Mouse (Mus musculus): ENCODE data around the gene Lysmd3. TPM values are rescaled to one million over a fixed set of nuclear protein-coding genes. Genes with fewer than 3 reads are reported as not detected.
A peak's percentile ranks its signal among the peaks of the same experiment; 100 is the strongest.

The Lysmd3 gene
- polyA plus RNA-seq, 1 experiment from 2014 or later = 30.5 TPM

DNA sequence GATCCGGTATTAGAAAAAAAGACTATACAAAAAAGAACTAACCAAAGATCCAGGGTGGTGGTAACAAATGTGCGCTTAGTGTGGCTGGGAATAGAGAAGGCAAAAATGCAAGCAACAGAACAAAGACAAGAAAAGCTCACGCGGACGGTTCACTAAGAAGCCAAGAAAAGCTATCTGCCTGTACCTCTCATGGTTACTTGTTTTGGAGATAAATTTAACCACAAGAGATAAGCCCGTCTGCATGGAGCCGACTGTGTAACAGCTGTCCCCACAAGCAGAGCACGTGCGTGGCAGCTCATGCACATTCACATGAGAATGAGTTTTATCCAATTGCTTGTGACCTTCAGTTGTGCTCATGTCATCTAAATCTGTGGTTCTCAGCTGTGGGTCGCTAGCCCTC is 33.0 kb downstream of the Lysmd3 start:
- Histone ChIP-seq H3K4me3 (ENCODE audit: low read depth, low read length) (no peak overlapping the region), H3K9me3 (ENCODE audit: control insufficient read depth, low read length) (no peaks in the 10 kb centered on the region), H3K27ac (ENCODE audit: low read depth, low read length) (no peak overlapping the region), H3K4me2 (no peak overlapping the region), H3K9ac (ENCODE audit: low read length) (no peak overlapping the region), H3K27me3 (ENCODE audit: control insufficient read depth, insufficient read depth, low read length) (no peaks in the 10 kb centered on the region), H3K4me1 (ENCODE audit: control insufficient read depth, insufficient read depth, low read length) (no peaks in the 10 kb centered on the region), H3K36me3 (ENCODE audit: control insufficient read depth, insufficient read depth, low read length) (no peaks in the 10 kb centered on the region)
- DNase-seq (ENCODE audit: low spot score, missing footprints) (no peak), ATAC-seq (ENCODE audit: low FRiP score) (no peak)
- WGBS = 87% methylated on average over 10 of the region's 10 CpGs

DNA sequence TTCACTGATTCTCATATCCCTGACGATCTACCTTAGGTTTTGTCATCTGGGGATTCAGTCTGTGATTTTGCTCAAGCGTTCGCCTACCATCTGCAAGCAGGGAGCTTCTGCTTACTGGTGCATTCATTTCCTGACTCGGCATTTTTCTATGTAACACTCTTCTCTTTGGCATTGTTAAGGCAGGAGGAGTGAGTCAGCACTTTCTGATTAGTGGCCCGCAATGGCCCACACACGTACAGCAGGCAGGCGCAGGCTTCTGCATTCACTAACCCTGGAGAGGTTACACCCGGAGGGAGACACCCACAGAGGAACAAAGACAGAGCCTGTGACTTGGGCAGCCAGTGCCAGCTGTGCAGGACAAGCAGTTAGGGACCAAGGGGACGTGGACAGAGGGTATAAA is 34.1 kb downstream of the Lysmd3 start:
- Histone ChIP-seq H3K9ac (ENCODE audit: low read length) (no peak overlapping the region; the same call in 1 of the 2 replicates), H3K4me2 (no peak overlapping the region), H3K27me3 (ENCODE audit: control insufficient read depth, insufficient read depth, low read length) (no peaks in the 10 kb centered on the region), H3K9me3 (ENCODE audit: control insufficient read depth, low read length) (no peaks in the 10 kb centered on the region), H3K4me1 (ENCODE audit: control insufficient read depth, insufficient read depth, low read length) (no peaks in the 10 kb centered on the region), H3K27ac (ENCODE audit: low read depth, low read length) (no peak overlapping the region), H3K4me3 (ENCODE audit: low read depth, low read length) (no peak overlapping the region), H3K36me3 (ENCODE audit: control insufficient read depth, insufficient read depth, low read length) (no peaks in the 10 kb centered on the region)
- DNase-seq (ENCODE audit: low spot score, missing footprints) (no peak), ATAC-seq (ENCODE audit: low FRiP score) (peak; percentile 55)
- 61% methylated on average over 9 of the region's 9 CpGs for WGBS

DNA sequence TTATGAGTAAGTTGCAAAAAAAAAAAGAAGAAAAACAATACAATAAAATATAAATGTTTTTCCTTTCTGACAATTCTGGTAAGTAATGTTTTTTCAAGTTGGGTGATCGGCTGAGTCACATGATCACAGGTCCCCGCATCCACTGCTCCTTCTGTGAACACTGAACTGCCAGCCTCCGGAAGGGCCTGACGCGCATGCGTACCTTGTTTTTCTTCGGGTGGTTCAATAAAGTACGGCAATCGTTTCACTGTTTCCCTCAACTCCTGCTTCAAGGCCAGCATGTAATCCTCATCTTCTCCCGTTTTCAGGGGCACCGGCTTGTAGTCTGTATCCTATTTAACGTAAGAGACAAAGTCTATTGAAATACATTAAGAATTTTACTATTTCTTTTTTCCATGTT is 37.0 kb downstream of the Lysmd3 start:
- Histone ChIP-seq H3K9ac (ENCODE audit: low read length) (no peak overlapping the region), H3K4me1 (ENCODE audit: control insufficient read depth, insufficient read depth, low read length) (no peaks in the 10 kb centered on the region), H3K36me3 (ENCODE audit: control insufficient read depth, insufficient read depth, low read length) (no peaks in the 10 kb centered on the region), H3K4me3 (ENCODE audit: low read depth, low read length) (no peak overlapping the region), H3K9me3 (ENCODE audit: control insufficient read depth, low read length) (no peaks in the 10 kb centered on the region), H3K4me2 (no peak overlapping the region), H3K27ac (ENCODE audit: low read depth, low read length) (no peak overlapping the region), H3K27me3 (ENCODE audit: control insufficient read depth, insufficient read depth, low read length) (no peaks in the 10 kb centered on the region)
- DNase-seq (ENCODE audit: low spot score, missing footprints) (no peak), ATAC-seq (ENCODE audit: low FRiP score) (no peak)
- 96% methylated on average over 12 of the region's 12 CpGs for WGBS

DNA sequence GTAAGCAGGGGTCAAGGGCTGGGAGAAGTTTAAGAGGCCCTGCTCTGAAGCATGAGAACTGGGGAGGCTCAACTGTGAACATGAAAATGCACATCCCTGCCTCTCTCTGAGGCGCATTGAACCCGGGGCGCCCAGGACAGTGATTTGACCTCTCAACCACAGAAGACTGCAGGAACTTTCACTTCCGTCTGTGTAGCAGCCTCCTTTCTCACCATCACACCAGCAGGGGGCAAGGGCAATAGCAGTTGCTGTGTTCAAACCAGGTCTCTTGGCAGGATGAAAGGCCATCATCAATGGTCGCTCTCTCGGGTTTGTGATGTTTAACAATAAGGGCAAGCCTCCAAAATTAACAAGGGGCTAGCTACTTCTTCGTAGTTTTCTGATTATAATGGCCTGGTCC is 45.7 kb downstream of the Lysmd3 start:
- H3K4me1 ChIP-seq (ENCODE audit: control insufficient read depth, insufficient read depth, low read length) = no peaks in the 10 kb centered on the region
- H3K4me3 ChIP-seq (ENCODE audit: low read depth, low read length) = no peak overlapping the region
- H3K27me3 ChIP-seq (ENCODE audit: control insufficient read depth, insufficient read depth, low read length) = no peaks in the 10 kb centered on the region
- H3K4me2 ChIP-seq = no peak overlapping the region
- no peaks in the 10 kb centered on the region for H3K9me3 ChIP-seq (ENCODE audit: control insufficient read depth, low read length)
- WGBS = 73% methylated on average over 7 of the region's 7 CpGs
- H3K9ac ChIP-seq (ENCODE audit: low read length) = no peak overlapping the region
- DNase-seq (ENCODE audit: low spot score, missing footprints) (no peak), ATAC-seq (ENCODE audit: low FRiP score) (no peak)
- no peaks in the 10 kb centered on the region for H3K36me3 ChIP-seq (ENCODE audit: control insufficient read depth, insufficient read depth, low read length)
- H3K27ac ChIP-seq (ENCODE audit: low read depth, low read length) = no peak overlapping the region

DNA sequence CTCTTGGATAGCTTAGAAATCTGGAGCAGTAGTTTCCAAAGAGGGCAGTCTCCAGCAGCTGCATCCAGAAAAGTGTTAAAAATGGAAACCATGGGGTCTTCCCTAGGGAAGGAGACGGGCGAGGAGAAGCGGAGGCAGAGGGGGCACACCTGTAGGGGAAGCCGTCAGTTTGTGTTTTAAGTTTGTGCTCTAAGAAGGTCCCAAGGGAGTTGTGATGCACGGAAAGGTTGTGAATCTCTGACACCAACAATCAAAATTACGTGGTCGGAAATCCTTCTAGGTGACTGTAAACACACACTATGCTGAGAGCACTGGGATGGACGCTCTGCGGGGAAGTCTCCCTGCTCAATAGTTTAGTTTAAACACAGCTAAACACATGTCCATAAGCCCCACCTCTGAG is 46.2 kb downstream of the Lysmd3 start:
- no peaks in the 10 kb centered on the region for H3K27me3 ChIP-seq (ENCODE audit: control insufficient read depth, insufficient read depth, low read length)
- H3K4me2 ChIP-seq = no peak overlapping the region
- ATAC-seq (ENCODE audit: low FRiP score) (no peak), DNase-seq (ENCODE audit: low spot score, missing footprints) (no peak)
- H3K9ac ChIP-seq (ENCODE audit: low read length) = no peak overlapping the region
- H3K4me3 ChIP-seq (ENCODE audit: low read depth, low read length) = no peak overlapping the region
- no peaks in the 10 kb centered on the region for H3K4me1 ChIP-seq (ENCODE audit: control insufficient read depth, insufficient read depth, low read length)
- WGBS = 94% methylated on average over 9 of the region's 9 CpGs
- H3K27ac ChIP-seq (ENCODE audit: low read depth, low read length) = no peak overlapping the region
- H3K36me3 ChIP-seq (ENCODE audit: control insufficient read depth, insufficient read depth, low read length) = no peaks in the 10 kb centered on the region
- H3K9me3 ChIP-seq (ENCODE audit: control insufficient read depth, low read length) = no peaks in the 10 kb centered on the region

DNA sequence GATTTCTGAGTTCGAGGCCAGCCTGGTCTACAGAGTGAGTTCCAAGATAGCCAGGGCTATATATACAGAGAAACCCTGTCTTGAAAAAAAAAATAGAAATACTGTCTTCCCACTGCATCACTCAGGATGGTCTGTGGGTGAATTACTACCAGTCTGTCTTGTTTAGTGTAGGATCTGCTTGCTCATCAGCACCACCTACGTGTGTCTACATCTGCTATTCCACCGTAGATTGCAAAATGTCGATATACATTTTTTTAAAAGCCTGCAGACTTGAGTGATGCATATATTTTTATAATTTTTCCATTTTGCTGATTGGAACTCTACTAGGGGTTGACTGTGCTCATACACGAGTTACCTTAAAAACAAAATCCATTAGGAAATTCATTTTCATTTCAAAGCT is 48.8 kb downstream of the Lysmd3 start:
- WGBS = 93% methylated on average over 5 of the region's 5 CpGs
- peaks cover 7% of the 10 kb centered on the region for H3K4me1 ChIP-seq (ENCODE audit: control insufficient read depth, insufficient read depth, low read length)
- no peaks in the 10 kb centered on the region for H3K9me3 ChIP-seq (ENCODE audit: control insufficient read depth, low read length)
- H3K27ac ChIP-seq (ENCODE audit: low read depth, low read length) = no peak overlapping the region
- no peaks in the 10 kb centered on the region for H3K27me3 ChIP-seq (ENCODE audit: control insufficient read depth, insufficient read depth, low read length)
- no peaks in the 10 kb centered on the region for H3K36me3 ChIP-seq (ENCODE audit: control insufficient read depth, insufficient read depth, low read length)
- ATAC-seq (ENCODE audit: low FRiP score) (no peak), DNase-seq (ENCODE audit: low spot score, missing footprints) (no peak)
- no peak overlapping the region for H3K4me3 ChIP-seq (ENCODE audit: low read depth, low read length)
- H3K4me2 ChIP-seq = no peak overlapping the region
- no peak overlapping the region for H3K9ac ChIP-seq (ENCODE audit: low read length)

DNA sequence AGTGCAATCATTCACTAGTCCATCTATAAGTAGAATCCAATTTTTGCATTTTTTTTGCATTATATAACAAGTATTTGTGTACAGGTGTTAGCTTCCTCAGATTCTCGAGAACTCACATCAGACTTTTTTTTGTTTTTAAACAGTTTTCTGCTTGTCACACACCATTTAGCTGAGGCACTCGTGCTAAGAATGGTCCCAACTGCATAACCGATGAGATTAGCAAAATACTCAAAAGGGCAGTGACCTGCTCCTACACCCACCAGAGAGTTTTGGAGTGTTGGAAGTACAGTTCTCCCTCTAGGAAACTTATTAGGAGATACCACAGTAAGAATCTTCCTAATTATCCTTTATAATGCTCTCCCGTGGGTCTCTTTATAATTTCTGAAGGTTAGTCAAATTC is 52.3 kb downstream of the Lysmd3 start:
- ATAC-seq (ENCODE audit: low FRiP score) (no peak), DNase-seq (ENCODE audit: low spot score, missing footprints) (peak; percentile 86)
- Histone ChIP-seq H3K4me3 (ENCODE audit: low read depth, low read length) (peak overlapping the region; percentile 87), H3K27me3 (ENCODE audit: control insufficient read depth, insufficient read depth, low read length) (no peaks in the 10 kb centered on the region), H3K4me2 (peak overlapping the region; percentile 99), H3K9ac (ENCODE audit: low read length) (no peak overlapping the region; the same call in 1 of the 2 replicates), H3K4me1 (ENCODE audit: control insufficient read depth, insufficient read depth, low read length) (peaks cover 13% of the 10 kb centered on the region), H3K36me3 (ENCODE audit: control insufficient read depth, insufficient read depth, low read length) (no peaks in the 10 kb centered on the region), H3K9me3 (ENCODE audit: control insufficient read depth, low read length) (no peaks in the 10 kb centered on the region), H3K27ac (ENCODE audit: low read depth, low read length) (no peak overlapping the region)
- 17% methylated on average over 4 of the region's 4 CpGs for WGBS

DNA sequence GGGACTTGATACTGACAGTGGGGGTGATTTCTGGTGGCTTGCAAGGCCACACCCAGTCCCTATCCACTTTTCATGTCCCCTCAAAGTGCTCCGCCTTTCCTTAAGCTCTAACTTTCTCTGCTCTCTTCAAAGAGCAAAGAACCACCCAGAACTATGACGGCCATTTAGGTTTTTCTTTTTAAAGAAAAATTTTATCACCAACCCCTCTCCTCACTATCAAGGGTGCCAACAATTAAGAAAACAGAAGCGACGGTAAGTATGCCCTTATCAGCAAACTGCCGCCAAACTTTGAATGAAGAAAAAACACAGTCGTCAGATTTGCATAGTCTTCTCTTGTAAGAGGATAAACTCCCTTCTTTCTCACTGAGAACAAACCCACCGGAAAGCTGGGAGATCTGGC is 52.8 kb downstream of the Lysmd3 start:
- Histone ChIP-seq H3K9ac (ENCODE audit: low read length) (peak overlapping the region; percentile 71), H3K36me3 (ENCODE audit: control insufficient read depth, insufficient read depth, low read length) (no peaks in the 10 kb centered on the region), H3K4me1 (ENCODE audit: control insufficient read depth, insufficient read depth, low read length) (peaks cover 13% of the 10 kb centered on the region), H3K27ac (ENCODE audit: low read depth, low read length) (no peak overlapping the region), H3K27me3 (ENCODE audit: control insufficient read depth, insufficient read depth, low read length) (no peaks in the 10 kb centered on the region), H3K4me3 (ENCODE audit: low read depth, low read length) (peak overlapping the region; percentile 87), H3K9me3 (ENCODE audit: control insufficient read depth, low read length) (no peaks in the 10 kb centered on the region), H3K4me2 (peak overlapping the region; percentile 99)
- 0 out of 2 replicates have a peak, but pooled peaks have one; percentile 1 for ATAC-seq (ENCODE audit: low FRiP score)
- under 1% methylated on average over 7 of the region's 7 CpGs for WGBS
- no peak for DNase-seq (ENCODE audit: low spot score, missing footprints)

DNA sequence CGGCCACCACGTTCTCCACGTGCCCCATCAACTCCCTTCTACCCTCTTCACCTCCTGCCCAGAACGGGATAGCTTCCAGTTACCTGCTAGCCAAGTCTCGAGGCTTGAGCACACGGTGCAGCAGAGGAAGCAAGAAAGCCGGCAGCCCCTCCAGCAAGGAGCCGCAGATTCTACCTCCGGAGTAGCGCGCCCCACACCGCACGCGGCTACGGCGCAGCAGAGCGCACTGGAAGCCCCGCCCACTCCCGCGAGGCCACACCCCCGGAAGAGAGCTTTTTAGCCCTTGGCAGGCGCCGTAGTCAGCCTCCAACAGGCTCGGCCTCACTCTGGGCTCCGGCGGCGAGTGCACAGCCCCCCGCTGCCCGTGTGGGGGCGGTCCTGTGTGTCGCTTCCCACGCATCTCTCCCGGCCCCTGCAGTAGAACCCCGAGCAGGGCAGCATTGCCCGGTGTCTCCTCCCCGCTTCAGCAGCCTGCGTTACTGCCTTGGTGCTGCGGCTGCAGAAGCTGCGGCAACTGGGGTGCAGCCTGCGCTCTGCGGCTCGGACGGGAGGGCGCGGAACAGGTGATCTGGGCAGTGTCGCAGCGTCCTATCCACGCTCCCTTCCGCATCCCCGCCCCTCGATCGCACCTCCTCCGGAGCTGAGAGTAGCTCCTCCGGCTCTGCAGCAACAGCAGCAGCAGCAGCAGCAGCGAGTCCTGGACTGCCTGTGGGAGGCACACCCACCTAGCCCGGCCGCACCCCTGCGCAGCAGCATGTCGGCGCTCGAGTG is 53.5 kb downstream of the Lysmd3 start, which contains the start of the genes Polr3g and Mblac2:
Gene Polr3g, minus strand, starts transcription at position 239 of the 771 bp plus-strand sequence.
Gene Mblac2, plus strand, starts transcription at position 567 of the 771 bp plus-strand sequence.
- peak within 1 kb of the TSS; percentile 71 for H3K9ac ChIP-seq (ENCODE audit: low read length)
- peak within 1 kb of the TSS; percentile 50; the same call in 1 of the 2 replicates for H3K27ac ChIP-seq (ENCODE audit: low read depth, low read length)
- ATAC-seq (ENCODE audit: low FRiP score) (peak; percentile 97), DNase-seq (ENCODE audit: low spot score, missing footprints) (peak; percentile 100)
- no peaks in the 10 kb centered on the region for H3K27me3 ChIP-seq (ENCODE audit: control insufficient read depth, insufficient read depth, low read length)
- H3K9me3 ChIP-seq (ENCODE audit: control insufficient read depth, low read length) = no peaks in the 10 kb centered on the region
- H3K4me2 ChIP-seq = peak within 1 kb of the TSS; percentile 99
- H3K4me1 ChIP-seq (ENCODE audit: control insufficient read depth, insufficient read depth, low read length) = peaks cover 13% of the 10 kb centered on the region
- no peaks in the 10 kb centered on the region for H3K36me3 ChIP-seq (ENCODE audit: control insufficient read depth, insufficient read depth, low read length)
- H3K4me3 ChIP-seq (ENCODE audit: low read depth, low read length) = peak within 1 kb of the TSS; percentile 87
- under 1% methylated on average over 59 of the region's 61 CpGs for WGBS

Data from midbrain, embryonic 11.5 days (tissue).